25 mouse cellular contexts compared by ENCODE assay signal in genomic region chr7:123416803-123417202, GRCm38 (mm10). TPM values are rescaled to one million over a fixed set of nuclear protein-coding genes. Genes with fewer than 3 reads are reported as not detected.
"Had no signal": no experiment of that assay in that cellular context is flagged by ENCODE, and none has a peak within 500 bp of the region (broad histone marks: within the 10 kb centered on the region; RNA-seq: fewer than 3 reads in every experiment).

No protein-coding gene starts in this region.

- H3K9me3 ChIP-seq: heart, embryonic 13.5 days; heart, embryonic 15.5 days; hindbrain, embryonic 13.5 days; hindbrain, embryonic 15.5 days; kidney, embryonic 15.5 days; limb, embryonic 13.5 days; limb, embryonic 15.5 days; liver, embryonic 15.5 days had no signal

- H3K4me3 ChIP-seq: heart, embryonic 13.5 days; heart, embryonic 15.5 days; hindbrain, embryonic 13.5 days; hindbrain, embryonic 15.5 days; kidney, embryonic 15.5 days; limb, embryonic 13.5 days; limb, embryonic 15.5 days; liver, embryonic 15.5 days had no signal

- H3K4me1 ChIP-seq: heart, embryonic 15.5 days; hindbrain, embryonic 13.5 days; hindbrain, embryonic 15.5 days; limb, embryonic 13.5 days; limb, embryonic 15.5 days; liver, embryonic 15.5 days had no signal

- DNase-seq: gastrocnemius, postnatal 14 days; gastrocnemius, postnatal 36 days; heart, adult 18-20 months; heart, postnatal 14 days; heart, postnatal 36 days; kidney, adult 11 months; kidney, adult 2 months; kidney, adult 9 months; kidney, postnatal 14 days; layer of hippocampus, adult 9-11 months; layer of hippocampus, postnatal 36 days; left cerebral cortex, postnatal 4 days had no signal

- H3K4me2 ChIP-seq: heart, embryonic 11.5 days; heart, embryonic 13.5 days; heart, embryonic 15.5 days; hindbrain, embryonic 13.5 days; hindbrain, embryonic 15.5 days; kidney, embryonic 15.5 days; limb, embryonic 13.5 days; limb, embryonic 15.5 days; liver, embryonic 11.5 days; liver, embryonic 15.5 days had no signal

- H3K9ac ChIP-seq: heart, embryonic 13.5 days; heart, embryonic 15.5 days; hindbrain, embryonic 13.5 days; hindbrain, embryonic 15.5 days; kidney, embryonic 15.5 days; limb, embryonic 13.5 days; limb, embryonic 15.5 days; liver, embryonic 15.5 days had no signal

- H3K27me3 ChIP-seq: heart, embryonic 13.5 days; heart, embryonic 15.5 days; hindbrain, embryonic 13.5 days; hindbrain, embryonic 15.5 days; kidney, embryonic 15.5 days; limb, embryonic 13.5 days; limb, embryonic 15.5 days; liver, embryonic 15.5 days had no signal

- ATAC-seq: hindbrain, postnatal 0 days; intestine, embryonic 16.5 days had no signal

- H3K27ac ChIP-seq: heart, embryonic 13.5 days; heart, embryonic 15.5 days; hindbrain, embryonic 13.5 days; hindbrain, embryonic 15.5 days; hindbrain, postnatal 0 days; kidney, embryonic 15.5 days; limb, embryonic 13.5 days; limb, embryonic 15.5 days had no signal

RNA-seq across cellular contexts. Expression of gene Aqp8, which starts 45.3 kb away (rescaled TPM):
- polyA plus RNA-seq: hindbrain, embryonic 13.5 days; hindbrain, embryonic 15.5 days; large intestine, adult 2 months; limb, embryonic 13.5 days; limb, embryonic 15.5 days had no signal
